ENCODE assay signal across 15 mouse cellular contexts in genomic region chr3:122106920-122107319, GRCm38 (mm10).
DNase-seq lines count a peak whose midpoint lies in the region; ATAC-seq and TF ChIP-seq lines count a peak whose summit lies in the region.
"Had no signal": no experiment of that assay in that cellular context is flagged by ENCODE, and none has a peak within 500 bp of the region (broad histone marks: within the 10 kb centered on the region; RNA-seq: fewer than 3 reads in every experiment).

No protein-coding gene starts in this region.

- H3K4me1 ChIP-seq in heart, embryonic 13.5 days, result peaks cover 34% of the 10 kb centered on the region
- H3K4me1 ChIP-seq in lung, embryonic 16.5 days (replicated peaks; ENCODE audit: control insufficient read depth, insufficient read depth, low read length), result peaks cover 17% of the 10 kb centered on the region
- H3K4me1 ChIP-seq in liver, embryonic 15.5 days (replicated peaks), result peaks cover 39% of the 10 kb centered on the region
- 0 out of 2 replicates have a peak, but pooled peaks cover 3% of the 10 kb centered on the region for H3K4me1 ChIP-seq in hindbrain, postnatal 0 days (ENCODE audit: insufficient read depth, low read length)

- no peak for ATAC-seq in heart, embryonic 13.5 days (ENCODE audit: extremely low read depth, insufficient number of reproducible peaks, low FRiP score, low TSS enrichment)
- no peak for ATAC-seq in lung, embryonic 16.5 days (ENCODE audit: low read depth)
- peak; percentile 34 for ATAC-seq in liver, embryonic 15.5 days (ENCODE audit: insufficient read depth)
- no peak for ATAC-seq in hindbrain, postnatal 0 days
- ATAC-seq: activated CD4-positive, CD25-positive, alpha-beta regulatory T cell, adult 4 months had no signal

- H3K9me3 ChIP-seq in heart, embryonic 13.5 days, result no peaks in the 10 kb centered on the region
- H3K9me3 ChIP-seq in lung, embryonic 16.5 days (ENCODE audit: control insufficient read depth, low read length), result no peaks in the 10 kb centered on the region
- no peaks in the 10 kb centered on the region for H3K9me3 ChIP-seq in liver, embryonic 15.5 days (replicated peaks)
- H3K9me3 ChIP-seq in hindbrain, postnatal 0 days (ENCODE audit: low read length), result no peaks in the 10 kb centered on the region
- H3K9me3 ChIP-seq: hindbrain, embryonic 13.5 days; neural tube, embryonic 15.5 days had no signal

- H3K4me3 ChIP-seq in heart, embryonic 13.5 days, result no peak overlapping the region
- no peak overlapping the region for H3K4me3 ChIP-seq in lung, embryonic 16.5 days (ENCODE audit: low read length)
- H3K4me3 ChIP-seq in liver, embryonic 15.5 days (replicated peaks), result no peak overlapping the region
- H3K4me3 ChIP-seq in hindbrain, postnatal 0 days (ENCODE audit: low read length), result no peak overlapping the region
- H3K4me3 ChIP-seq: hindbrain, embryonic 13.5 days; neural tube, embryonic 15.5 days had no signal

- H3K9ac ChIP-seq in heart, embryonic 13.5 days, result no peak overlapping the region
- no peak overlapping the region for H3K9ac ChIP-seq in lung, embryonic 16.5 days (ENCODE audit: low read length)
- H3K9ac ChIP-seq in liver, embryonic 15.5 days, result no peak overlapping the region
- no peak overlapping the region for H3K9ac ChIP-seq in hindbrain, postnatal 0 days (replicated peaks; ENCODE audit: low read length)
- H3K9ac ChIP-seq: hindbrain, embryonic 13.5 days; neural tube, embryonic 15.5 days had no signal

- TF ChIP-seq CTCF in hindbrain, postnatal 0 days (IDR thresholded peaks at IDR 0.05; ENCODE audit: low read depth), result no peak

- peak overlapping the region; percentile 20; the same call in 1 of the 2 replicates for H3K4me2 ChIP-seq in heart, embryonic 13.5 days
- no peak overlapping the region for H3K4me2 ChIP-seq in lung, embryonic 16.5 days (ENCODE audit: low read depth, low read length)
- H3K4me2 ChIP-seq in liver, embryonic 15.5 days, result peak overlapping the region; percentile 47
- H3K4me2 ChIP-seq in hindbrain, postnatal 0 days (ENCODE audit: low read depth, low read length), result no peak overlapping the region
- H3K4me2 ChIP-seq: hindbrain, embryonic 13.5 days; neural tube, embryonic 15.5 days had no signal

- DNase-seq in heart, postnatal 14 days, result no peak
- DNase-seq in lung, postnatal 4 days, result no peak
- no peak for DNase-seq in hindbrain, postnatal 0 days (ENCODE audit: low spot score)
- DNase-seq in right cerebral cortex, postnatal 25 days, result no peak
- no peak for DNase-seq in lung, postnatal 36 days
- DNase-seq: cerebellum, adult 11-12 months; gastrocnemius, postnatal 25 days; lung, adult 2 months; thymus, adult 18-20 months had no signal

- no peaks in the 10 kb centered on the region for H3K36me3 ChIP-seq in heart, embryonic 13.5 days
- no peaks in the 10 kb centered on the region for H3K36me3 ChIP-seq in lung, embryonic 16.5 days (ENCODE audit: control insufficient read depth, insufficient read depth, low read length)
- no peaks in the 10 kb centered on the region for H3K36me3 ChIP-seq in liver, embryonic 15.5 days (replicated peaks)
- no peaks in the 10 kb centered on the region for H3K36me3 ChIP-seq in hindbrain, postnatal 0 days (ENCODE audit: insufficient read depth, low read length)
- H3K36me3 ChIP-seq: hindbrain, embryonic 13.5 days; neural tube, embryonic 15.5 days had no signal

- H3K27ac ChIP-seq in heart, embryonic 13.5 days (replicated peaks), result no peak overlapping the region
- peak overlapping the region; percentile 29; the same call in 1 of the 2 replicates for H3K27ac ChIP-seq in lung, embryonic 16.5 days (ENCODE audit: low read length)
- H3K27ac ChIP-seq in liver, embryonic 15.5 days (replicated peaks), result peak overlapping the region; percentile 41; the same call in 1 of the 2 replicates
- no peak overlapping the region for H3K27ac ChIP-seq in hindbrain, postnatal 0 days
- H3K27ac ChIP-seq: hindbrain, embryonic 13.5 days; neural tube, embryonic 15.5 days had no signal

- H3K27me3 ChIP-seq in heart, embryonic 13.5 days (replicated peaks), result 0 out of 2 replicates have a peak, but pooled peaks cover 4% of the 10 kb centered on the region
- no peaks in the 10 kb centered on the region for H3K27me3 ChIP-seq in lung, embryonic 16.5 days (ENCODE audit: control insufficient read depth, insufficient read depth, low read depth, low read length)
- no peaks in the 10 kb centered on the region for H3K27me3 ChIP-seq in liver, embryonic 15.5 days
- no peaks in the 10 kb centered on the region for H3K27me3 ChIP-seq in hindbrain, postnatal 0 days (ENCODE audit: insufficient read depth, low read length)
- H3K27me3 ChIP-seq: neural tube, embryonic 15.5 days had no signal

- intact Hi-C loops in heart, postnatal 14 days (cut with DNase I), result no loop called here

- WGBS in heart, embryonic 13.5 days, result 56% methylated on average over 8 of the region's 8 CpGs
- 42% methylated on average over 8 of the region's 8 CpGs for WGBS in lung, embryonic 16.5 days
- 16% methylated on average over 8 of the region's 8 CpGs for WGBS in liver, embryonic 15.5 days (ENCODE audit: insufficient replicate concordance)
- WGBS in hindbrain, postnatal 0 days, result 83% methylated on average over 8 of the region's 8 CpGs

Comparison
In these comparisons a context has a peak if more than half of its experiments do, and no peak if none do; other contexts are left out.
1. H3K27ac ChIP-seq: peak in lung, embryonic 16.5 days (single experiment) and liver, embryonic 15.5 days (single experiment); none in heart, embryonic 13.5 days (single experiment) and hindbrain, postnatal 0 days (single experiment).
2. H3K4me2 ChIP-seq: peak in heart, embryonic 13.5 days (single experiment) and liver, embryonic 15.5 days (single experiment); none in lung, embryonic 16.5 days (single experiment) and hindbrain, postnatal 0 days (single experiment).